Mouse (Mus musculus): ENCODE measurements at regions not wholly inside any gene's neighbourhood (a gene's known extent, or its start where the extent isn't known, plus 50 kb on each side); places are given as distances from the start of the nearest gene placed in this dataset.

- Histone ChIP-seq H3K4me2 (ENCODE audit: insufficient read depth, low read depth, poor library complexity, severe bottlenecking) (no peak overlapping the region), H3K27me3 (replicated peaks) (no peaks in the 10 kb centered on the region), H3K9me3 (replicated peaks; ENCODE audit: low read length) (no peaks in the 10 kb centered on the region), H3K4me3 (replicated peaks in 1 of 3; ENCODE audit: low read depth in 2 of 3, low read length in 2 of 3, poor library complexity in 1 of 3) (no peak overlapping the region), H3K36me3 (replicated peaks in 1 of 2; ENCODE audit: control insufficient read depth in 1 of 2, insufficient read depth in 1 of 2, low read length in 1 of 2) (no peaks in the 10 kb centered on the region), H3K27ac (ENCODE audit: insufficient read depth, low read depth) (no peak overlapping the region), H3K9ac (ENCODE audit: insufficient read depth, low read depth) (no peak overlapping the region), H3K4me1 (ENCODE audit: control insufficient read depth in 1 of 2, insufficient read depth in 2 of 2) (no peaks in the 10 kb centered on the region), H3K79me2 (replicated peaks; ENCODE audit: control insufficient read depth, extremely low read depth, insufficient read depth, poor library complexity, severe bottlenecking) (no peaks in the 10 kb centered on the region)
- no peak for TF ChIP-seq KAT2A (IDR thresholded peaks at IDR 0.05; ENCODE audit: insufficient replicate concordance, low read length)
- TF ChIP-seq NRF1 (IDR thresholded peaks at IDR 0.05; ENCODE audit: low read depth, low read length) = no peak
- TF ChIP-seq EP300 (IDR thresholded peaks at IDR 0.05; ENCODE audit: low read length) = no peak
- in situ Hi-C loops (cut with MboI; ENCODE audit: low pct_ligation_motif_present, low pct_unique_long_range_greater_than_20kb, low sequenced_read_pairs) (no loop called here), dilution Hi-C loops (cut with MboI; ENCODE audit: extremely low pct_ligation_motif_present, extremely low pct_unique_long_range_greater_than_20kb, low sequenced_read_pairs) (no loop called here)
- DNase-seq (ENCODE audit: extremely low read depth) = no peak
These were observed 152.1 kb downstream of the Fam173b start for GRCm38 (mm10) chr15:31753578-31754281.

GRCm38 (mm10) chr15:31768959-31769844, 167.6 kb downstream of the Fam173b start:
- H3K4me3 ChIP-seq (replicated peaks in 1 of 3; ENCODE audit: low read depth in 2 of 3, low read length in 2 of 3, poor library complexity in 1 of 3) = no peak overlapping the region
- in situ Hi-C loops (cut with MboI; ENCODE audit: low pct_ligation_motif_present, low pct_unique_long_range_greater_than_20kb, low sequenced_read_pairs) = no loop called here
- H3K4me2 ChIP-seq (ENCODE audit: insufficient read depth, low read depth, poor library complexity, severe bottlenecking) = no peak overlapping the region
- no peaks in the 10 kb centered on the region for H3K4me1 ChIP-seq (ENCODE audit: control insufficient read depth in 1 of 2, insufficient read depth in 2 of 2)
- TF ChIP-seq CTCF (conservative IDR thresholded peaks at IDR 0.05 in 1 of 2, IDR thresholded peaks at IDR 0.05 in 1 of 2; ENCODE audit: low read depth in 2 of 2, low read length in 2 of 2) = no peak
- TF ChIP-seq E2F4 (IDR thresholded peaks at IDR 0.05; ENCODE audit: insufficient replicate concordance, low read depth, low read length) = no peak
- TF ChIP-seq MAFK (IDR thresholded peaks at IDR 0.05; ENCODE audit: insufficient replicate concordance, low read length) = no peak
- no peaks in the 10 kb centered on the region for H3K79me2 ChIP-seq (replicated peaks; ENCODE audit: control insufficient read depth, extremely low read depth, insufficient read depth, poor library complexity, severe bottlenecking)
- no peaks in the 10 kb centered on the region for H3K9me3 ChIP-seq (replicated peaks; ENCODE audit: low read length)
- peaks cover 5% of the 10 kb centered on the region for H3K27me3 ChIP-seq (replicated peaks)
- DNase-seq (ENCODE audit: extremely low read depth) = no peak
- no peak overlapping the region for H3K27ac ChIP-seq (ENCODE audit: insufficient read depth, low read depth)
- no peaks in the 10 kb centered on the region for H3K36me3 ChIP-seq (replicated peaks in 1 of 2; ENCODE audit: control insufficient read depth in 1 of 2, insufficient read depth in 1 of 2, low read length in 1 of 2)
- dilution Hi-C loops (cut with MboI; ENCODE audit: extremely low pct_ligation_motif_present, extremely low pct_unique_long_range_greater_than_20kb, low sequenced_read_pairs) = no loop called here
- no peak overlapping the region for H3K9ac ChIP-seq (ENCODE audit: insufficient read depth, low read depth)

GRCm38 (mm10) chr15:31783081-31783480, 181.4 kb downstream of the Fam173b start:
- Histone ChIP-seq H3K4me1 (ENCODE audit: control insufficient read depth in 1 of 2, insufficient read depth in 2 of 2) (no peaks in the 10 kb centered on the region), H3K79me2 (replicated peaks; ENCODE audit: control insufficient read depth, extremely low read depth, insufficient read depth, poor library complexity, severe bottlenecking) (no peaks in the 10 kb centered on the region), H3K36me3 (replicated peaks in 1 of 2; ENCODE audit: control insufficient read depth in 1 of 2, insufficient read depth in 1 of 2, low read length in 1 of 2) (no peaks in the 10 kb centered on the region), H3K4me2 (ENCODE audit: insufficient read depth, low read depth, poor library complexity, severe bottlenecking) (no peak overlapping the region), H3K27me3 (replicated peaks) (no peaks in the 10 kb centered on the region), H3K4me3 (replicated peaks in 1 of 3; ENCODE audit: low read depth in 2 of 3, low read length in 2 of 3, poor library complexity in 1 of 3) (no peak overlapping the region), H3K27ac (ENCODE audit: insufficient read depth, low read depth) (no peak overlapping the region), H3K9ac (ENCODE audit: insufficient read depth, low read depth) (no peak overlapping the region), H3K9me3 (replicated peaks; ENCODE audit: low read length) (peaks cover 5% of the 10 kb centered on the region)
- in situ Hi-C loops (cut with MboI; ENCODE audit: low pct_ligation_motif_present, low pct_unique_long_range_greater_than_20kb, low sequenced_read_pairs) (loop anchor here (5.0 kb wide), 1 partner anchor 36 kb away; no protein-coding TSS in a partner anchor), dilution Hi-C loops (cut with MboI; ENCODE audit: extremely low pct_ligation_motif_present, extremely low pct_unique_long_range_greater_than_20kb, low sequenced_read_pairs) (no loop called here)
- no peak for TF ChIP-seq NELFE (IDR thresholded peaks at IDR 0.05; ENCODE audit: low read depth, low read length)
- TF ChIP-seq MEF2A (IDR thresholded peaks at IDR 0.05; ENCODE audit: borderline replicate concordance, low read depth, low read length) = no peak
- no peak for TF ChIP-seq EP300 (IDR thresholded peaks at IDR 0.05; ENCODE audit: low read length)
- TF ChIP-seq MYC (IDR thresholded peaks at IDR 0.05; ENCODE audit: low read depth, low read length) = no peak
- TF ChIP-seq USF2 (conservative IDR thresholded peaks at IDR 0.05; ENCODE audit: low read depth, low read length) = no peak
- TF ChIP-seq SMC3 (IDR thresholded peaks at IDR 0.05; ENCODE audit: low read depth, low read length) = no peak
- no peak for TF ChIP-seq ETS1 (conservative IDR thresholded peaks at IDR 0.05; ENCODE audit: low read depth, low read length)
- TF ChIP-seq BHLHE40 (IDR thresholded peaks at IDR 0.05; ENCODE audit: low read depth, low read length) = no peak
- TF ChIP-seq SIN3A (IDR thresholded peaks at IDR 0.05; ENCODE audit: low read length) = no peak
- no peak for TF ChIP-seq ZNF384 (IDR thresholded peaks at IDR 0.05; ENCODE audit: low read depth, low read length)
- no peak for TF ChIP-seq POLR2A (IDR thresholded peaks at IDR 0.05; ENCODE audit: low read depth, low read length)
- TF ChIP-seq ZMIZ1 (IDR thresholded peaks at IDR 0.05; ENCODE audit: low read depth, low read length) = no peak
- TF ChIP-seq GABPA (IDR thresholded peaks at IDR 0.05; ENCODE audit: insufficient replicate concordance, low read depth, low read length) = no peak
- TF ChIP-seq KAT2A (IDR thresholded peaks at IDR 0.05; ENCODE audit: insufficient replicate concordance, low read length) = no peak
- no peak for TF ChIP-seq ELF1 (IDR thresholded peaks at IDR 0.05; ENCODE audit: low read depth, low read length)
- TF ChIP-seq RCOR1 (conservative IDR thresholded peaks at IDR 0.05; ENCODE audit: low read depth, low read length) = no peak
- DNase-seq (ENCODE audit: extremely low read depth) = no peak

All from CH12.LX (cell line).